Mouse (Mus musculus) liver, adult 2 months (tissue): ENCODE results near the gene Ppp1r21.

ENCODE experiments used
- CTCF ChIP-seq: fragments of 200-500 bp; IDR thresholded peaks from 2 replicates; pipeline ENCODE4 v1.5.1; 2011; ENCODE audit warnings: low read depth, low read length, control low read depth
- POLR2A ChIP-seq: fragments of 200-500 bp; IDR thresholded peaks from 2 replicates; pipeline ENCODE4 v1.6.1; 2011; ENCODE audit warnings: low read length, control low read depth; ENCODE audit not compliant: insufficient read depth; ENCODE audit errors: extremely low read depth

DNA sequence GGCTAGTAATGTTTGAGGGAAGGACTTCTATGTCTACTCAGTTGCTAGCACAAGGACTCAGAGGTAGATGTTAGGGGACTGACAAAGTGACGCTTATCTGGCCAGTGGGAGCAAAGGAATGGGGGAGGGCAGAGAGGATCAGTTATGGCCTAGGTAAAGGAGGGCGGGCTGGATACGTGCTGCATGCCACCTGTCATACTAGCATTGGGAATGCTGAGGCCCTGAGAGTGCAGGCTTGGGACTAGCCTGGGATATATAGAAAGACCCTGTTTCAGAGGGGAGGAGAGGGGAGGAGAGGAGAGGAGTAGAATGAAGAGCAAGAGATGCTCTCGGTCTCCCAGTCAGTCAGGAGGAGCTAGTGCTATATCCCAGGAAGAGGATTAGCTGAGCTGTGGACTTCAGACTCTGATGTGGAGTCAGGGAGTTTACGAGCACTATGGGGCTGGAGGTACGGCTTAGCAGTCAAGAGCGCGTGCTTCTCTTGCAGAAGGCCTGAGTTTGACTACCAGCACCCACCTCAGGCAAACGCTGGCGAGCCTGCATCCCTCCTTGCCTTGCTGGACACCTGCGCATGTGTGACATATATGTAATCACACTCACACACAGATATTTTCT is 23.7 kb downstream of the Ppp1r21 start:
- TF ChIP-seq CTCF, result no peak
- no peak for TF ChIP-seq POLR2A
